Mouse (Mus musculus) heart, embryonic 16.5 days (tissue): ENCODE measurements around the gene Uckl1. TPM values are rescaled to one million over a fixed set of nuclear protein-coding genes. Genes with fewer than 3 reads are reported as not detected.

Source experiments
- ATAC-seq: fragments of 200-750 bp; cut with Nextera tagmentation; replicated peaks from 2 replicates; pipeline ENCODE4 v1.8.0; 2017; ENCODE audit warnings: moderate number of reproducible peaks; ENCODE audit not compliant: insufficient read depth, low FRiP score; ENCODE audit errors: extremely low read depth
- H3K27ac ChIP-seq: fragments of 300-500 bp; sonication (generic); 2 replicates; pipeline ENCODE4 v1.5.1; 2014; ENCODE audit warnings: mild to moderate bottlenecking, low read length, control low read depth, moderate library complexity
- H3K27me3 ChIP-seq: fragments of 300-500 bp; sonication (generic); 2 replicates; pipeline ENCODE4 v1.6.1; 2014; ENCODE audit warnings: low read length, mixed read lengths; ENCODE audit not compliant: control insufficient read depth, insufficient read depth
- H3K36me3 ChIP-seq: fragments of 300-500 bp; sonication (generic); 2 replicates; pipeline ENCODE4 v1.6.1; 2014; ENCODE audit not compliant: control insufficient read depth, insufficient read depth
- H3K4me1 ChIP-seq: fragments of 300-500 bp; sonication (generic); 2 replicates; pipeline ENCODE4 v1.6.1; 2014; ENCODE audit warnings: low read length, mixed read lengths; ENCODE audit not compliant: control insufficient read depth, insufficient read depth
- H3K4me2 ChIP-seq: fragments of 300-500 bp; sonication (generic); 2 replicates; pipeline ENCODE4 v1.6.1; 2014; ENCODE audit warnings: low read depth, mild to moderate bottlenecking, control low read depth, low read length
- H3K4me3 ChIP-seq: fragments of 300-500 bp; sonication (generic); 2 replicates; pipeline ENCODE4 v1.5.1; 2014; ENCODE audit warnings: mild to moderate bottlenecking, control low read depth, low read length
- H3K9ac ChIP-seq: fragments of 300-500 bp; sonication (generic); 2 replicates; pipeline ENCODE4 v1.6.1; 2014; ENCODE audit warnings: low read length, control low read depth
- H3K9me3 ChIP-seq: fragments of 300-500 bp; sonication (generic); replicated peaks from 2 replicates; pipeline ENCODE4 v1.6.1; 2016; ENCODE audit warnings: low read length; ENCODE audit not compliant: control insufficient read depth
- WGBS: fragments of 180-500 bp; shearing (Covaris S2); extraction: QIAGEN DNeasy Blood & Tissue Kit; methylation state at CpG from one replicate; pipeline ENCODE4 v1.1.7; 2014; 5-methylcytosine and 5-hydroxymethylcytosine counted together
- polyA plus RNA-seq: library from polyadenylated mRNA; unstranded; fragments of >200 nt; fragmentation: Nextera tagmentation; extraction: Ambion mirVana; gene quantifications from 2 replicates; pipeline ENCODE4 v1.2.1, GENCODE M21; 2015

Uckl1 gene
- polyA plus RNA-seq = 77.3 and 85.8 TPM in 2 replicates

GRCm38 (mm10) chr2:181584411-181584942 is at the start of gene Uckl1:
TSS of gene Uckl1 (minus strand) at chr2:181584892.
- H3K9me3 ChIP-seq = no peaks in the 10 kb centered on the region
- no peak within 1 kb of the TSS for H3K27ac ChIP-seq
- no peak within 1 kb of the TSS for H3K4me3 ChIP-seq
- ATAC-seq = no peak
- no peak within 1 kb of the TSS for H3K4me2 ChIP-seq
- peaks cover 11% of the 10 kb centered on the region for H3K4me1 ChIP-seq
- H3K9ac ChIP-seq = no peak within 1 kb of the TSS
- peaks cover 31% of the 10 kb centered on the region for H3K36me3 ChIP-seq
- WGBS = 87% methylated on average over 4 of the region's 4 CpGs
- no peaks in the 10 kb centered on the region for H3K27me3 ChIP-seq

- Histone ChIP-seq H3K36me3 (peaks cover 44% of the 10 kb centered on the region), H3K27me3 (no peaks in the 10 kb centered on the region), H3K27ac (no peak overlapping the region), H3K4me3 (no peak overlapping the region), H3K9me3 (no peaks in the 10 kb centered on the region), H3K9ac (no peak overlapping the region), H3K4me2 (no peak overlapping the region), H3K4me1 (no peaks in the 10 kb centered on the region)
- no peak for ATAC-seq
- WGBS = 93% methylated on average over 6 of the region's 6 CpGs
Measured at GRCm38 (mm10) chr2:181632624-181633023, 47.9 kb upstream of the Uckl1 start.

GRCm38 (mm10) chr2:181628471-181628870 is 43.8 kb upstream of the Uckl1 start:
- Histone ChIP-seq H3K9ac (no peak overlapping the region), H3K4me2 (no peak overlapping the region), H3K4me3 (no peak overlapping the region), H3K9me3 (no peaks in the 10 kb centered on the region), H3K36me3 (peaks cover 17% of the 10 kb centered on the region), H3K27me3 (no peaks in the 10 kb centered on the region), H3K4me1 (no peaks in the 10 kb centered on the region), H3K27ac (no peak overlapping the region)
- ATAC-seq = no peak

- no peak for ATAC-seq
- H3K4me2 ChIP-seq = no peak overlapping the region
- no peak overlapping the region for H3K27ac ChIP-seq
- no peak overlapping the region for H3K4me3 ChIP-seq
- no peak overlapping the region for H3K9ac ChIP-seq
- no peaks in the 10 kb centered on the region for H3K4me1 ChIP-seq
- no peaks in the 10 kb centered on the region for H3K27me3 ChIP-seq
- peaks cover 32% of the 10 kb centered on the region for H3K36me3 ChIP-seq
- no peaks in the 10 kb centered on the region for H3K9me3 ChIP-seq
Measured at GRCm38 (mm10) chr2:181623401-181623800, 38.7 kb upstream of the Uckl1 start.

GRCm38 (mm10) chr2:181618761-181619495 is 34.2 kb upstream of the Uckl1 start:
- Histone ChIP-seq H3K4me2 (no peak overlapping the region), H3K4me3 (no peak overlapping the region), H3K27me3 (no peaks in the 10 kb centered on the region), H3K27ac (no peak overlapping the region), H3K9me3 (no peaks in the 10 kb centered on the region), H3K9ac (no peak overlapping the region), H3K4me1 (no peaks in the 10 kb centered on the region), H3K36me3 (peaks cover 39% of the 10 kb centered on the region)
- 82% methylated on average over 5 of the region's 5 CpGs for WGBS
- ATAC-seq = no peak

- no peak overlapping the region for H3K9ac ChIP-seq
- ATAC-seq = no peak
- H3K36me3 ChIP-seq = no peaks in the 10 kb centered on the region
- H3K27me3 ChIP-seq = no peaks in the 10 kb centered on the region
- H3K9me3 ChIP-seq = no peaks in the 10 kb centered on the region
- peaks cover 15% of the 10 kb centered on the region for H3K4me1 ChIP-seq
- H3K27ac ChIP-seq = no peak overlapping the region
- no peak overlapping the region; the same call in 1 of the 2 replicates for H3K4me3 ChIP-seq
- H3K4me2 ChIP-seq = peak overlapping the region; percentile 89
- WGBS = 72% methylated on average over 4 of the region's 4 CpGs
Measured at GRCm38 (mm10) chr2:181602367-181602766, 17.7 kb upstream of the Uckl1 start.

- H3K27me3 ChIP-seq = no peaks in the 10 kb centered on the region
- H3K4me2 ChIP-seq = peak overlapping the region; percentile 89
- H3K4me1 ChIP-seq = peaks cover 15% of the 10 kb centered on the region
- H3K27ac ChIP-seq = no peak overlapping the region; the same call in 1 of the 2 replicates
- no peak for ATAC-seq
- peak overlapping the region; percentile 99 for H3K4me3 ChIP-seq
- H3K9me3 ChIP-seq = no peaks in the 10 kb centered on the region
- H3K36me3 ChIP-seq = no peaks in the 10 kb centered on the region
- peak overlapping the region; percentile 94 for H3K9ac ChIP-seq
- WGBS = 24% methylated on average over 10 of the region's 10 CpGs
Measured at GRCm38 (mm10) chr2:181601751-181602145, 17.1 kb upstream of the Uckl1 start.

GRCm38 (mm10) chr2:181600828-181601750 is 16.4 kb upstream of the Uckl1 start:
- Histone ChIP-seq H3K27me3 (no peaks in the 10 kb centered on the region), H3K9ac (peak overlapping the region; percentile 94), H3K27ac (peak overlapping the region; percentile 82), H3K36me3 (no peaks in the 10 kb centered on the region), H3K4me1 (peaks cover 15% of the 10 kb centered on the region), H3K4me3 (peak overlapping the region; percentile 99), H3K4me2 (peak overlapping the region; percentile 89), H3K9me3 (no peaks in the 10 kb centered on the region)
- ATAC-seq = peak; percentile 92
- WGBS = under 1% methylated on average over 57 of the region's 57 CpGs
